Mouse (Mus musculus): ENCODE results near the gene Col28a1. TPM values are rescaled to one million over a fixed set of nuclear protein-coding genes. Genes with fewer than 3 reads are reported as not detected.

Gene Col28a1
- polyA plus RNA-seq, 1 experiment from 2014 or later, result 0.37 TPM

- H3K4me1 ChIP-seq, result peaks cover 21% of the 10 kb centered on the region
- WGBS, result 13% methylated on average over 5 of the region's 5 CpGs
- H3K9me3 ChIP-seq, result no peaks in the 10 kb centered on the region
- ATAC-seq (ENCODE audit: low FRiP score, low read depth), result peak; percentile 61; the same call in 1 of the 2 replicates
- no peaks in the 10 kb centered on the region for H3K27me3 ChIP-seq
- no peak overlapping the region for H3K4me2 ChIP-seq (replicated peaks)
- H3K9ac ChIP-seq, result no peak overlapping the region
- H3K27ac ChIP-seq, result no peak overlapping the region
- no peaks in the 10 kb centered on the region for H3K36me3 ChIP-seq
- no peak overlapping the region for H3K4me3 ChIP-seq
Measured at GRCm38 (mm10) chr6:7971020-7971760, 221.2 kb downstream of the Col28a1 start.

GRCm38 (mm10) chr6:7969376-7969775 is 223.0 kb downstream of the Col28a1 start:
- no peak overlapping the region for H3K4me3 ChIP-seq
- H3K4me1 ChIP-seq, result peaks cover 27% of the 10 kb centered on the region
- H3K36me3 ChIP-seq, result no peaks in the 10 kb centered on the region
- 56% methylated on average over 4 of the region's 4 CpGs for WGBS
- no peak overlapping the region for H3K4me2 ChIP-seq (replicated peaks)
- H3K27me3 ChIP-seq, result no peaks in the 10 kb centered on the region
- no peak overlapping the region for H3K27ac ChIP-seq
- 0 out of 2 replicates have a peak, but pooled peaks have one; percentile 55 for ATAC-seq (ENCODE audit: low FRiP score, low read depth)
- no peaks in the 10 kb centered on the region for H3K9me3 ChIP-seq
- H3K9ac ChIP-seq, result no peak overlapping the region

GRCm38 (mm10) chr6:7965833-7966522 is 226.4 kb downstream of the Col28a1 start:
- 23% methylated on average over 11 of the region's 11 CpGs for WGBS
- H3K27ac ChIP-seq, result no peak overlapping the region

GRCm38 (mm10) chr6:7962749-7963148 is 229.7 kb downstream of the Col28a1 start:
- H3K9me3 ChIP-seq, result no peaks in the 10 kb centered on the region
- H3K27ac ChIP-seq, result no peak overlapping the region

More at GRCm38 (mm10) chr6:7965833-7966522, 226.4 kb downstream of the Col28a1 start:
- Histone ChIP-seq H3K4me2 (replicated peaks) (peak overlapping the region; percentile 19; the same call in 1 of the 2 replicates), H3K4me1 (peaks cover 22% of the 10 kb centered on the region), H3K27me3 (no peaks in the 10 kb centered on the region), H3K9ac (no peak overlapping the region), H3K4me3 (no peak overlapping the region), H3K9me3 (no peaks in the 10 kb centered on the region), H3K36me3 (no peaks in the 10 kb centered on the region)
- peak; percentile 87 for ATAC-seq (ENCODE audit: low FRiP score, low read depth)

GRCm38 (mm10) chr6:7952208-7952607 is 240.2 kb downstream of the Col28a1 start:
- Histone ChIP-seq H3K36me3 (no peaks in the 10 kb centered on the region), H3K27me3 (no peaks in the 10 kb centered on the region), H3K4me2 (replicated peaks) (no peak overlapping the region), H3K4me1 (no peaks in the 10 kb centered on the region), H3K4me3 (no peak overlapping the region), H3K27ac (no peak overlapping the region), H3K9ac (no peak overlapping the region), H3K9me3 (no peaks in the 10 kb centered on the region)
- 65% methylated on average over 2 of the region's 2 CpGs for WGBS
- ATAC-seq (ENCODE audit: low FRiP score, low read depth), result no peak

More at GRCm38 (mm10) chr6:7962749-7963148, 229.7 kb downstream of the Col28a1 start:
- Histone ChIP-seq H3K27me3 (no peaks in the 10 kb centered on the region), H3K9ac (no peak overlapping the region), H3K4me2 (replicated peaks) (no peak overlapping the region), H3K36me3 (no peaks in the 10 kb centered on the region), H3K4me3 (no peak overlapping the region), H3K4me1 (peaks cover 10% of the 10 kb centered on the region)
- 83% methylated on average over 7 of the region's 7 CpGs for WGBS
- no peak for ATAC-seq (ENCODE audit: low FRiP score, low read depth)

- Histone ChIP-seq H3K4me1 (no peaks in the 10 kb centered on the region), H3K27ac (no peak overlapping the region), H3K4me3 (no peak overlapping the region), H3K9me3 (no peaks in the 10 kb centered on the region), H3K9ac (no peak overlapping the region), H3K4me2 (replicated peaks) (no peak overlapping the region), H3K27me3 (no peaks in the 10 kb centered on the region), H3K36me3 (no peaks in the 10 kb centered on the region)
- ATAC-seq (ENCODE audit: low FRiP score, low read depth), result no peak
Measured at GRCm38 (mm10) chr6:7951778-7952177, 240.6 kb downstream of the Col28a1 start.

Other genes with a start within 250 kb of the Col28a1 start
- gene Mios, start 16.6 kb upstream of the Col28a1 start, polyA plus RNA-seq (2015; fragmentation: Nextera tagmentation; extraction: Ambion mirVana), result 28.6 and 28.9 TPM in 2 replicates
- gene Rpa3, start 66.6 kb upstream of the Col28a1 start, polyA plus RNA-seq (2015; fragmentation: Nextera tagmentation; extraction: Ambion mirVana), result 142 and 159 TPM in 2 replicates
- gene Umad1, start 66.7 kb upstream of the Col28a1 start, polyA plus RNA-seq (2015; fragmentation: Nextera tagmentation; extraction: Ambion mirVana), result 16.9 and 18.6 TPM in 2 replicates
- gene Gm45062, start 66.8 kb upstream of the Col28a1 start, polyA plus RNA-seq (2015; fragmentation: Nextera tagmentation; extraction: Ambion mirVana), result 14.8 and 15.5 TPM in 2 replicates